Comparison of ENCODE assay signal across 19 mouse cellular contexts in the genomic region with DNA sequence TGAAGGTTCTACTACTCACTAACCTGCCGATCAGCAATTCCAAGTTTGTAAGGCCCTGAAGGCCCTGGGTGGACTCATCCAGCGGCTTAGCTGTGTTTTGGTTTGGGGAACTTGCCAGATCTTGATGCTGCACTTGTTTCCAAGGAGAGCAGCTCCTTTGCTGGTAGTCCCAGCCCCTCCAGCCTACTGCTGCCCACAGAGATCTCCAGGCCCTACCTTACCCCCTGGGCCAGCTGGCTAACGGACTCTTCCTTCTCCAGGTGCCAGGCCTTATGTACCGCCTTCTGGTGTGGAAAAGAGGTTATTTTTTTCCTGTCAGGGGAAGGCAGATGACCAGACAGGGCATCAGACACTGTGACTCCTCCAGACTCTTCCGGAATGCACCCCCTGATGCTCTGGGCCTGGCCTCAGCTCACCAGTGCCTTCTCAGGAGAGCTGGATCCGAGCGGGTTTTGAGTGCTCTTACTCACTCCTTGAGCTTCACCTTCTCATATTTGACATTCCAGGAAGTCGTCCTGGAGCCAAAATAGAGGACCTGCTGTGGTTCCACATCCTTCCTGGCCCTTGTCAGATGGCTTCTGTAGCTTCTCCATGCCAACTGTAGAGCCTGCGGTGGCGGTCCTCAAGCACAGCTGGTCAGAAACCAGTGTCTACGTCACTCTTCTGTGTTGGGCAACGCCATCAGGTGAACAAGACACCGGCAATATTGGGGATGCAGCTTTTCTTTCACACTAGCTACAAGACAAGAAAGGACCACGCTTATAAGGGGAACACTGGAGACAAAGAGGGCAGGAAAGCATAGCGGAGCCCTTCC.
DNase-seq lines count a peak whose midpoint lies in the region; ATAC-seq lines count a peak whose summit lies in the region.
"Had no signal": no experiment of that assay in that cellular context is flagged by ENCODE, and none has a peak within 500 bp of the region (broad histone marks: within the 10 kb centered on the region; RNA-seq: fewer than 3 reads in every experiment).

No protein-coding gene starts in this region.

- 91% methylated on average over 15 of the region's 15 CpGs for WGBS in hindbrain, embryonic 14.5 days
- 90% methylated on average over 15 of the region's 15 CpGs for WGBS in neural tube, embryonic 15.5 days

- no peak overlapping the region for H3K4me2 ChIP-seq in hindbrain, embryonic 14.5 days (replicated peaks)
- no peak overlapping the region for H3K4me2 ChIP-seq in neural tube, embryonic 15.5 days
- H3K4me2 ChIP-seq: heart, embryonic 15.5 days had no signal

- H3K27me3 ChIP-seq in hindbrain, embryonic 14.5 days (ENCODE audit: control insufficient read depth, insufficient read depth, low read length), result no peaks in the 10 kb centered on the region
- no peaks in the 10 kb centered on the region for H3K27me3 ChIP-seq in neural tube, embryonic 15.5 days (replicated peaks)
- H3K27me3 ChIP-seq: heart, embryonic 15.5 days had no signal

- ATAC-seq in hematopoietic stem cell, adult 5-6 weeks (replicated peaks in 1 of 2; ENCODE audit: insufficient read depth in 1 of 2, low FRiP score in 2 of 2, low TSS enrichment in 1 of 2, low read depth in 1 of 2, poor library complexity in 2 of 2, severe bottlenecking in 2 of 2), result peak; percentile 87 to 89
- no peak for ATAC-seq in hindbrain, embryonic 14.5 days (ENCODE audit: low FRiP score)
- no peak for ATAC-seq in neural tube, embryonic 15.5 days (ENCODE audit: low FRiP score)

- H3K9me3 ChIP-seq in hindbrain, embryonic 14.5 days (ENCODE audit: control insufficient read depth, low read length), result no peaks in the 10 kb centered on the region
- H3K9me3 ChIP-seq in neural tube, embryonic 15.5 days (replicated peaks), result no peaks in the 10 kb centered on the region
- H3K9me3 ChIP-seq: forebrain, embryonic 10.5 days; heart, embryonic 15.5 days had no signal

- H3K4me1 ChIP-seq in hindbrain, embryonic 14.5 days (replicated peaks; ENCODE audit: control insufficient read depth, insufficient read depth, low read length), result no peaks in the 10 kb centered on the region
- no peaks in the 10 kb centered on the region for H3K4me1 ChIP-seq in neural tube, embryonic 15.5 days
- H3K4me1 ChIP-seq: forebrain, embryonic 10.5 days; heart, embryonic 15.5 days; hindbrain, embryonic 10.5 days had no signal

- no peak overlapping the region for H3K4me3 ChIP-seq in hindbrain, embryonic 14.5 days (replicated peaks; ENCODE audit: low read length)
- H3K4me3 ChIP-seq in neural tube, embryonic 15.5 days (replicated peaks), result no peak overlapping the region
- H3K4me3 ChIP-seq: forebrain, embryonic 10.5 days; heart, embryonic 15.5 days; hindbrain, embryonic 10.5 days had no signal

- DNase-seq in cerebellum, adult 11-12 months, result peak; percentile 49
- peak; percentile 46 for DNase-seq in cerebellum, adult 9-11 months
- DNase-seq in lung, postnatal 10 days, result peak; percentile 12
- DNase-seq in left cerebral cortex, adult 11 months (ENCODE audit: low spot score), result no peak
- DNase-seq in hindbrain, embryonic 14.5 days (ENCODE audit: low spot score), result no peak
- DNase-seq in right cerebral cortex, adult 18-20 months, result no peak
- DNase-seq: adrenal gland, postnatal 36 days; B cell, adult 2 months; heart, adult 18-20 months; kidney, adult 18-20 months; kidney, postnatal 10 days; retina, postnatal 1 day; thymus, postnatal 36 days had no signal

- no peak overlapping the region for H3K27ac ChIP-seq in hindbrain, embryonic 14.5 days
- H3K27ac ChIP-seq in neural tube, embryonic 15.5 days (replicated peaks), result no peak overlapping the region
- H3K27ac ChIP-seq: forebrain, embryonic 10.5 days; heart, embryonic 15.5 days; hindbrain, embryonic 10.5 days; liver, embryonic 14.5 days had no signal

- H3K36me3 ChIP-seq in hindbrain, embryonic 14.5 days (replicated peaks; ENCODE audit: control insufficient read depth, insufficient read depth), result no peaks in the 10 kb centered on the region
- H3K36me3 ChIP-seq in neural tube, embryonic 15.5 days, result no peaks in the 10 kb centered on the region
- H3K36me3 ChIP-seq: forebrain, embryonic 10.5 days; heart, embryonic 15.5 days; hindbrain, embryonic 10.5 days had no signal

- H3K9ac ChIP-seq in hindbrain, embryonic 14.5 days, result no peak overlapping the region
- H3K9ac ChIP-seq in neural tube, embryonic 15.5 days (replicated peaks), result no peak overlapping the region
- H3K9ac ChIP-seq: heart, embryonic 15.5 days; liver, embryonic 14.5 days had no signal

Comparison
In these comparisons a context has a peak if more than half of its experiments do, and no peak if none do; other contexts are left out.
1. DNase-seq: peak in cerebellum, adult 11-12 months (single experiment), cerebellum, adult 9-11 months (single experiment) and lung, postnatal 10 days (single experiment); none in left cerebral cortex, adult 11 months (single experiment), hindbrain, embryonic 14.5 days (single experiment) and right cerebral cortex, adult 18-20 months (single experiment).
2. ATAC-seq: peak in hematopoietic stem cell, adult 5-6 weeks (2 of 2); none in hindbrain, embryonic 14.5 days (single experiment) and neural tube, embryonic 15.5 days (single experiment).